Mouse (Mus musculus) mouse embryonic stem cell (cell line): ENCODE results near the gene Tmem256.
"Not testable (repeated sequence)": the region's sequence is repeated elsewhere in the genome, so short reads cannot be mapped to it uniquely, and the experiment has no call there.

Source experiments
- in situ Hi-C, 2 experiments: fragments of 300-500 bp; cut with MboI; formaldehyde crosslinking; loops; 1 replicate in 1 of 2; 3 replicates in 1 of 2; pipeline ENCODE4 v1.14.3; 2019 to 2020; ENCODE audit warnings: low sequenced_read_pairs in 2 of 2, low pct_unique_long_range_greater_than_20kb in 1 of 2, mixed read lengths in 1 of 2; ENCODE audit not compliant: unreplicated experiment in 1 of 2

Tmem256 gene

GRCm38 (mm10) chr11:69846738-69847688 lies 8.7 kb downstream of the Tmem256 start:
- in situ Hi-C loops = no loop called here

- in situ Hi-C loops = no loop called here
Observed at GRCm38 (mm10) chr11:69848021-69848420, 9.7 kb downstream of the Tmem256 start.

GRCm38 (mm10) chr11:69849128-69849527 lies 10.8 kb downstream of the Tmem256 start:
- in situ Hi-C loops = no loop called here

GRCm38 (mm10) chr11:69849884-69850283 lies 11.6 kb downstream of the Tmem256 start:
- in situ Hi-C loops = no loop called here

DNA sequence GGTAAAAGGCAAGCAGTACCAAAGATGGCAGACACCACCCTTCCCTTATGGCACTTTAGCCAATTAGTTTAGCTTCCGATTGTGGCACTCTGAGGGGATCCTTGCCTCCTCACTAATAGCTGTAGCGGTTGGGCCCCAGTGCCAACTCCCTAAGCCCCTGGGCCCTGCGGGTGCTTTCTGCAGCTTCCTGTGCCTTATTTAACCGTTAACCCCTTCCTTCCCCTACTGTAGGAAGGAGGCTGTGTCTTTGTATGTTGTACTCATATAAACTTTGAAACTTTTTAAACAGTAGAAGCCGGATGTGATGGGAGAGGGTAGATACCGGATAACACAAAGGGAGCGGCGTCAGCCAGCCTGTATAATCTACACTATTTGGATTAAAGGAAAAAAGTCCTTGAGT lies 12.4 kb downstream of the Tmem256 start:
- in situ Hi-C loops = no loop called here

GRCm38 (mm10) chr11:69853994-69854393 lies 15.7 kb downstream of the Tmem256 start:
- in situ Hi-C loops = no loop called here

GRCm38 (mm10) chr11:69854680-69855079 lies 16.4 kb downstream of the Tmem256 start:
- in situ Hi-C loops = no loop called here

DNA sequence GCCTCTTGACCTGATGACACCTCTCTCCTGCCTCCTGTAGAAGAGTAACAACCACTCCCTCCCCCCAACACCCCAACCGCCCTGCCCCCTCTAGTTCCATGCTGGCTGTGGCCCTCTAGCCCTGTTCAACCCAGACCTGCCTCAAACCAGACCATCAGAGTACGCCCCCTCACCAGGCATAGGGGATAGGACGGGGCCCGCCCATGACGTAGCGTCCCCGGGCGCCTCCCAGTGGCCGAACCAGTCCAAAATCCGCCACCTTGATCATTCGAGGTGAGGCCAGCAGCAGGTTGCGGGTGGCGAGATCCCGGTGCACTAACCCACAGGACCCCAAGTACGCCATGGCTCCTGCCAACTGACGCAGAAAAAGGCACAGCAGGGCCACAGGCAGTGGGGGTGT lies 17.0 kb downstream of the Tmem256 start:
- in situ Hi-C loops = no loop called here

DNA sequence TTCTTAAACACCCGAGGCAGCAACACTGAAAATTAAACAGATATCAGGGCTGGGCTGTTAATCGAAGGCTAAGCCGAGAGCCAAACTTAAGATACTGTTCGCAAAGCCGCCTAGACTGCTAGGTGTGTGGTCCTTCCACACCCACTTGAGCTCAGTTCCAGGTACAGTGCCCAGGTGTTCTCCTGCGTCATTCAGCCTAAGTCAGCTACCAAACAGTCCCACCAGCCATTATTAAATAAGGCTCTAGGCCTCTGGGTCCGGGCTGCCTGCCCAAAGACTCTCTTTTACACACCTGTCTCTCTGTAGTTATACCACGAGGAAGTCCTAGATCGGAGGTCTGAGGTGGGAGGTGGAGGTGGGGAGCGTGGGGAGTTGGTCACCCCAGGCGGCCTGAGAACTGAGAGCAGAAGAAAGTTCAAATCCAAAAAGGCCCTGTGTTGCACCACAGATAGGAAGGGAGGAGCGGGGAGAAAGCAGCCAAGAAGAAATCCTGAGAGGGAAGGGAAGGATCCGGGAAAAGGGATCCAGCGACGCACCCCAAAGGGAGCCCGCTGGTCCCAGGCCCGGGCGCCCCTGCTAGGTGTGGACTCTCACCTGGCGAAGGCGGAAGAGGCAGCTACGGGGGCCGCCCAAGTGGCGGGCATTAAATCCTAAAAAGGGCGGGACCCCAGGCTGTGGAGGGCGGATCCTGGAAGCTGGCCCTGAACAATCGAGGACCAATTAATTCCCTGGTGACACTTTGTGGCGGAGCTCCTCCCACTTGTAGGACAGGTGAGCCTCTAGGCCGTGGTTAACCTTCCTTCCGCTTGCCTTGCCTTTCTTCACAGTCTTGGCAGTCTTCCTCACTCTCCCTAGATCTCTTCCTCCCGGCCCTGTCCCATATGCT lies 20.0 kb downstream of the Tmem256 start, which contains the start of gene Tnk1:
TSS of gene Tnk1 (minus strand) at position 618 of the 886 bp plus-strand sequence.
- in situ Hi-C loops = no loop called here

GRCm38 (mm10) chr11:69863729-69864128 lies 25.4 kb downstream of the Tmem256 start:
- in situ Hi-C loops = not testable (repeated sequence)

GRCm38 (mm10) chr11:69864138-69864860 lies 26.0 kb downstream of the Tmem256 start:
- in situ Hi-C loops = no loop called here

DNA sequence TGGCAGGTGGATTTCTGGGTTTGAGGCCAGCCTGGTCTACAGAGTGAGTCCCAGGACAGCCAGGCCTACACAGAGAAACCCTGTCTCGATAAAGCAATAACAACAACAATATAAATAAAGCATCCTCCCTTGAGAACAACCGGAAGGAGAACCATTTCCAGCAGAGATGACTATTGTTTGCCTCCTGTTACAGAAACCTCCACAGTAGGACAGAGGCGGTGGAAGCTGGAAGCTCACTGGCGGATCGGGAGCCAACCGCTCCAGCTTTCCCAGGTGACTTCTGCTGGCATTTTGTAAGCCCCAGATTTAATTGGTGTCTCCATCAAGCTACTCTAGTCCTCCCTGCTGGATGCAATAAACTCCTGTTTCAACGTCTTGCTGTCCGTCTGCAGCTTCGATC lies 27.2 kb downstream of the Tmem256 start:
- in situ Hi-C loops = no loop called here

DNA sequence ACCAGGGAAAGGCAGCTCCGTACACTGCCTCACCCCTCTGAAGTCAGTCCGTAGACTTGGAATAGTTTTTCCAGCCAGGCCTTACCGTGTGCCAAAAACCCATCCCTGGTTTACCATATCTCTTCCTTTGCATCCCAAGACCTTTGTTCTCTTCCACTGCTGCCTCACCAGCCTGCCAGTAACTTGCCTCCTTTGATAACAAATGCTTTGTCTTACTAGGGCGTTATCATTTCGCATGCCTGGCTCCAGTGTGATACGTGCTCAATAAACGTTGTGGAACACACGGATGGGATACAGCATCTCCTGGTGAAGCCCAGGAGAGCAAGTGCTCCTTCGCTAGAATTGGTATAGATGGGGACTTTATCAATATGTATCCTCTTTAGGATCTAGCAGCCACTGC lies 29.0 kb downstream of the Tmem256 start:
- in situ Hi-C loops = no loop called here

DNA sequence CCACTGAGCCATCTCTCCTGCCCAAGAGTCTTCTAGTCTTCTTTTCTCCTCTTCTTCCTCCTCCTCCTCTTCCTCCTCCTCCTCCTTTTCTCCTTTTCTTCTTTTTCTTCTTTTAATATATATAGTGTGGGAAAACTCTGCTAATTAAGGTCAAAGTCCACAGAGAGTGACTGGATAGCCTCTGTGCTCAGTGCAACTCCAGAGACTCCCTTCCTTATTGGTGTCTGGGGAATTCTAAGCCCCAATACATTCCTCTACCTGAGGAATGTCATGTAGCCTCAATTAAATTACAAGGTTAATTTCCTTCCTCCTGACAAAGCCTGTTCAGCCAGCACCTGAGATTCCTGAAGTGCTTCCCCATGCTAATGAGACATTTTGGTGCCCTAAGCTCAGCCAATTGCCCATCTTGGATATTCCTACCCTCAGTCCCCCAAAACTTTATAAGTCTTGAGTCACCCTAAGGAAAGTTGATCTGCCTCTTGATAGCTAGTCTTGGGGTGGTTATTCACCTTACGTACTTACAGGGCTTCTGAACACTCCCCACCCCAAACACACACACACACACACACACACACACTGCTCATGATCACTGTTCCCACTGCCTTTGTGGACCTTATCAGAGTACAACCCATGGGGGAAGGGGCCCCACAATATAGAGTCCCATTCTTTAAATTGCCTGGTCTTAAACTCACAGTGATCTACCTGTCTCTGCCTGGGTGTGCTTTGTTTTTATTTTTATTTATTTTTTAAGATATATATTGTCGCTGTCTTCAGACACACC lies 32.2 kb downstream of the Tmem256 start:
- in situ Hi-C loops = loop anchor here in 1 of 2 experiments (10.0 kb wide), 1 partner anchor 56 kb away; the partner anchor contains the start of genes Gm39566 and Spem2

DNA sequence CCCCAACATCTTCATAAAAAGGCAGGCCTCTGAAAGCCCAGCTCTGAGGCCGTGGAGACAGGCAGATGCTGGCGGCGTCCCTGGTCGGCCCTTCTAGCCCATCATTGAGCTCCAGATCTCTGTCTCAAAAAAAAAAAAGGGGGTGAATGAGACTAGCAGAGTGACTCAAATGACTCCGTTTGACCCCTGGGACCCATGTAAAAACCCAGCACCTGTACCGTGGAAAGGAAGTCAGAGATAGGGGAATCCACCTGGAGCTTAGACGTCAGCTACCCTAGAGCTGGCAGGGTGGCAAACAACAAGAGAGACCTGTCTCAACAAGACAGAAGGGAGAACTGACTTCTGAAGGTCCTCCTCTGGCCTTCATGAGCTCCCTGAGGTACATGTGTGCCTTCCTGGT lies 33.5 kb downstream of the Tmem256 start:
- in situ Hi-C loops = loop anchor here in 1 of 2 experiments (10.0 kb wide), 1 partner anchor 57 kb away; the partner anchor contains the start of genes Gm39566 and Spem2

DNA sequence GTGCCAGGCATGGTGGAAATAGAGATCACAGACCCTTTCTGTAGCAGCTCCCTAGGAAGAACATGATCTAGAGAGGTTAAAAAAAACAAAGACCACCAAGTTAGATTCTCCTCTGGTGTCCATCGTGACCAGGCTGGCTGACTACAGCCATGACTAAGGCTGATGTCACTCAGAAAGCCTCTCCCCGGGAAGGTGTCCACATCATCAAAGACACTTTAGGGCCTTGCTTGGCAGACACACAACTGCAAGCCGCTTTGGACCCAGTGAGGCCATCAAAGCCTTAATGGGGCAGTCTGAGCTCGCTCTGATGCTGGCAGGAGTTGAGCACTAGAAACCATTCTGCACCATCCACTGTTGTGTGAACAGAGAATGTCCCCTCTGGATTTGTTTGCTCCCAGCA lies 34.1 kb downstream of the Tmem256 start:
- in situ Hi-C loops = loop anchor here in 1 of 2 experiments (10.0 kb wide), 1 partner anchor 58 kb away; the partner anchor contains the start of genes Gm39566 and Spem2

GRCm38 (mm10) chr11:69876186-69876585 lies 37.9 kb downstream of the Tmem256 start:
- in situ Hi-C loops = loop anchor here (5.0 to 25.0 kb wide), 5 partner anchors 61 to 239 kb away; partner anchors contain the start of genes Fxr2 (in 1 of the 2), Gm39566 (in 1 of the 2), Spem2 (in 1 of the 2) and Tmem102 (in 1 of the 2)
